Mouse (Mus musculus) midbrain, embryonic 16.5 days (tissue): ENCODE measurements around the gene Tmem170b. TPM values are rescaled to one million over a fixed set of nuclear protein-coding genes. Genes with fewer than 3 reads are reported as not detected.

ENCODE experiments used
- ATAC-seq: fragments of 200-750 bp; cut with Nextera tagmentation; 2 replicates; pipeline ENCODE4 v1.8.0; 2017; ENCODE audit warnings: moderate TSS enrichment
- H3K27ac ChIP-seq: fragments of 300-500 bp; sonication (generic); 2 replicates; pipeline ENCODE4 v1.5.1; 2014; ENCODE audit warnings: mild to moderate bottlenecking, low read length, mixed read lengths
- H3K27me3 ChIP-seq: fragments of 300-500 bp; sonication (generic); 2 replicates; pipeline ENCODE4 v1.6.1; 2014; ENCODE audit warnings: low read depth, low read length, mixed read lengths; ENCODE audit not compliant: control insufficient read depth, insufficient read depth
- H3K36me3 ChIP-seq: fragments of 300-500 bp; sonication (generic); 2 replicates; pipeline ENCODE4 v1.6.1; 2014; ENCODE audit warnings: mild to moderate bottlenecking, low read length, moderate library complexity, mixed read lengths; ENCODE audit not compliant: control insufficient read depth, insufficient read depth
- H3K4me1 ChIP-seq: fragments of 300-500 bp; sonication (generic); 2 replicates; pipeline ENCODE4 v1.6.1; 2014; ENCODE audit warnings: mild to moderate bottlenecking, low read length, mixed read lengths; ENCODE audit not compliant: control insufficient read depth, insufficient read depth
- H3K4me2 ChIP-seq: fragments of 300-500 bp; sonication (generic); 2 replicates; pipeline ENCODE4 v1.6.1; 2014; ENCODE audit warnings: mild to moderate bottlenecking, low read length, mixed read lengths
- H3K4me3 ChIP-seq: fragments of 300-500 bp; sonication (generic); 2 replicates; pipeline ENCODE4 v1.5.1; 2014; ENCODE audit warnings: low read depth, mild to moderate bottlenecking, low read length, moderate library complexity, mixed read lengths
- H3K9ac ChIP-seq: fragments of 300-500 bp; sonication (generic); 2 replicates; pipeline ENCODE4 v1.6.1; 2014; ENCODE audit warnings: low read depth, low read length, mixed read lengths
- H3K9me3 ChIP-seq: fragments of 300-500 bp; sonication (generic); replicated peaks from 2 replicates; pipeline ENCODE4 v1.6.1; 2014; ENCODE audit warnings: mild to moderate bottlenecking, low read length, mixed read lengths; ENCODE audit not compliant: control insufficient read depth, poor library complexity, severe bottlenecking
- WGBS: fragments of 180-500 bp; shearing (Covaris S2); extraction: QIAGEN DNeasy Blood & Tissue Kit; methylation state at CpG from one replicate; pipeline ENCODE4 v1.1.7; 2014; 5-methylcytosine and 5-hydroxymethylcytosine counted together
- polyA plus RNA-seq: library from polyadenylated mRNA; unstranded; fragments of >200 nt; fragmentation: Nextera tagmentation; extraction: Ambion mirVana; gene quantifications from 2 replicates; pipeline ENCODE4 v1.2.1, GENCODE M21; 2015

Gene Tmem170b
- polyA plus RNA-seq, 1 experiment from 2014 or later, result 56.4 TPM

- H3K4me1 ChIP-seq, result no peaks in the 10 kb centered on the region
- H3K27me3 ChIP-seq, result no peaks in the 10 kb centered on the region
- no peak overlapping the region for H3K4me2 ChIP-seq
- H3K4me3 ChIP-seq, result no peak overlapping the region
- 84% methylated on average over 7 of the region's 7 CpGs for WGBS
- ATAC-seq, result no peak
- no peaks in the 10 kb centered on the region for H3K36me3 ChIP-seq
- H3K9me3 ChIP-seq, result no peaks in the 10 kb centered on the region
- no peak overlapping the region for H3K9ac ChIP-seq
- no peak overlapping the region for H3K27ac ChIP-seq
Measured at GRCm38 (mm10) chr13:41650665-41651064, 45.0 kb downstream of the Tmem170b start.

GRCm38 (mm10) chr13:41653791-41654190 is 48.1 kb downstream of the Tmem170b start:
- H3K27me3 ChIP-seq, result no peaks in the 10 kb centered on the region
- H3K4me2 ChIP-seq, result no peak overlapping the region
- H3K36me3 ChIP-seq, result no peaks in the 10 kb centered on the region
- no peaks in the 10 kb centered on the region for H3K4me1 ChIP-seq
- H3K4me3 ChIP-seq, result no peak overlapping the region
- H3K9ac ChIP-seq, result no peak overlapping the region
- H3K27ac ChIP-seq, result no peak overlapping the region
- no peaks in the 10 kb centered on the region for H3K9me3 ChIP-seq
- ATAC-seq, result no peak
- 99% methylated on average over 2 of the region's 2 CpGs for WGBS

GRCm38 (mm10) chr13:41655576-41656090 is 49.9 kb downstream of the Tmem170b start:
- 60% methylated on average over 10 of the region's 10 CpGs for WGBS
- Histone ChIP-seq H3K4me2 (no peak overlapping the region), H3K9me3 (no peaks in the 10 kb centered on the region), H3K4me1 (no peaks in the 10 kb centered on the region; the same call in 1 of the 2 replicates), H3K4me3 (no peak overlapping the region), H3K27me3 (no peaks in the 10 kb centered on the region), H3K9ac (no peak overlapping the region), H3K27ac (no peak overlapping the region), H3K36me3 (no peaks in the 10 kb centered on the region)
- ATAC-seq, result no peak

GRCm38 (mm10) chr13:41660052-41660793 is 54.5 kb downstream of the Tmem170b start:
- H3K4me3 ChIP-seq, result no peak overlapping the region
- no peak overlapping the region for H3K4me2 ChIP-seq
- peaks cover 6% of the 10 kb centered on the region; the same call in 1 of the 2 replicates for H3K4me1 ChIP-seq
- H3K36me3 ChIP-seq, result no peaks in the 10 kb centered on the region
- H3K27me3 ChIP-seq, result no peaks in the 10 kb centered on the region
- no peak for ATAC-seq
- no peaks in the 10 kb centered on the region for H3K9me3 ChIP-seq
- no peak overlapping the region for H3K27ac ChIP-seq
- WGBS, result 63% methylated on average over 11 of the region's 11 CpGs
- H3K9ac ChIP-seq, result no peak overlapping the region

- H3K9me3 ChIP-seq, result no peaks in the 10 kb centered on the region
- H3K9ac ChIP-seq, result no peak overlapping the region
- H3K36me3 ChIP-seq, result no peaks in the 10 kb centered on the region
- H3K4me2 ChIP-seq, result no peak overlapping the region
- peaks cover 6% of the 10 kb centered on the region; the same call in 1 of the 2 replicates for H3K4me1 ChIP-seq
- no peaks in the 10 kb centered on the region for H3K27me3 ChIP-seq
- no peak overlapping the region for H3K27ac ChIP-seq
- no peak for ATAC-seq
- 84% methylated on average over 11 of the region's 11 CpGs for WGBS
- H3K4me3 ChIP-seq, result no peak overlapping the region
Measured at GRCm38 (mm10) chr13:41661116-41661515, 55.4 kb downstream of the Tmem170b start.

GRCm38 (mm10) chr13:41662401-41663070 is 56.8 kb downstream of the Tmem170b start:
- Histone ChIP-seq H3K27me3 (no peaks in the 10 kb centered on the region), H3K4me2 (no peak overlapping the region), H3K36me3 (no peaks in the 10 kb centered on the region), H3K4me1 (peaks cover 6% of the 10 kb centered on the region; the same call in 1 of the 2 replicates), H3K9me3 (no peaks in the 10 kb centered on the region), H3K4me3 (no peak overlapping the region), H3K27ac (no peak overlapping the region; the same call in 1 of the 2 replicates), H3K9ac (no peak overlapping the region)
- ATAC-seq, result no peak
- WGBS, result 43% methylated on average over 17 of the region's 17 CpGs

- Histone ChIP-seq H3K4me1 (peaks cover 6% of the 10 kb centered on the region; the same call in 1 of the 2 replicates), H3K27me3 (no peaks in the 10 kb centered on the region), H3K9ac (no peak overlapping the region), H3K9me3 (no peaks in the 10 kb centered on the region), H3K4me2 (no peak overlapping the region), H3K36me3 (no peaks in the 10 kb centered on the region), H3K4me3 (no peak overlapping the region), H3K27ac (no peak overlapping the region)
- ATAC-seq, result no peak
- 93% methylated on average over 14 of the region's 14 CpGs for WGBS
Measured at GRCm38 (mm10) chr13:41663501-41664195, 57.9 kb downstream of the Tmem170b start.

- Histone ChIP-seq H3K9me3 (no peaks in the 10 kb centered on the region), H3K36me3 (no peaks in the 10 kb centered on the region), H3K27ac (no peak overlapping the region), H3K27me3 (no peaks in the 10 kb centered on the region), H3K9ac (no peak overlapping the region), H3K4me2 (no peak overlapping the region), H3K4me1 (no peaks in the 10 kb centered on the region), H3K4me3 (no peak overlapping the region)
- 93% methylated on average over 2 of the region's 2 CpGs for WGBS
- no peak for ATAC-seq
Measured at GRCm38 (mm10) chr13:41669951-41670350, 64.2 kb downstream of the Tmem170b start.
